Mouse (Mus musculus) forebrain, embryonic 11.5 days (tissue): ENCODE measurements around the gene Hus1b. TPM values are rescaled to one million over a fixed set of nuclear protein-coding genes. Genes with fewer than 3 reads are reported as not detected.

Experiments used
- ATAC-seq: fragments of 200-750 bp; cut with Nextera tagmentation; replicated peaks from 2 replicates; pipeline ENCODE4 v1.8.0; 2017; ENCODE audit warnings: moderate TSS enrichment; ENCODE audit not compliant: low FRiP score
- DNase-seq: peaks from one replicate; pipeline ENCODE4 v3.0.0-alpha.2; 2017; ENCODE audit warnings: low spot score
- H3K27ac ChIP-seq: fragments of 300-500 bp; sonication (generic); 2 replicates; pipeline ENCODE4 v1.5.1; 2014; ENCODE audit warnings: low read depth, low read length
- H3K27me3 ChIP-seq: fragments of 300-500 bp; sonication (generic); 2 replicates; pipeline ENCODE4 v1.6.1; 2014; ENCODE audit warnings: mild to moderate bottlenecking, low read length, mixed read lengths; ENCODE audit not compliant: control insufficient read depth, insufficient read depth
- H3K36me3 ChIP-seq: fragments of 300-500 bp; sonication (generic); 2 replicates; pipeline ENCODE4 v1.6.1; 2014; ENCODE audit warnings: mild to moderate bottlenecking, low read length, moderate library complexity, mixed read lengths; ENCODE audit not compliant: control insufficient read depth, insufficient read depth
- H3K4me1 ChIP-seq: fragments of 300-500 bp; sonication (generic); replicated peaks from 2 replicates; pipeline ENCODE4 v1.6.1; 2014; ENCODE audit warnings: low read length, mixed read lengths; ENCODE audit not compliant: control insufficient read depth, insufficient read depth
- H3K4me2 ChIP-seq: fragments of 300-500 bp; sonication (generic); 2 replicates; pipeline ENCODE4 v1.6.1; 2014; ENCODE audit warnings: low read depth, mild to moderate bottlenecking, low read length, moderate library complexity, mixed read lengths; ENCODE audit not compliant: severe bottlenecking
- H3K4me3 ChIP-seq: fragments of 300-500 bp; sonication (generic); 2 replicates; pipeline ENCODE4 v1.5.1; 2014; ENCODE audit warnings: low read depth, low read length
- H3K9ac ChIP-seq: fragments of 300-500 bp; sonication (generic); 2 replicates; pipeline ENCODE4 v1.6.1; 2014; ENCODE audit warnings: low read length
- H3K9me3 ChIP-seq: fragments of 300-500 bp; sonication (generic); 2 replicates; pipeline ENCODE4 v1.6.1; 2016; ENCODE audit warnings: low read length, mixed read lengths; ENCODE audit not compliant: control insufficient read depth
- WGBS: fragments of 180-500 bp; shearing (Covaris S2); extraction: QIAGEN DNeasy Blood & Tissue Kit; methylation state at CpG from one replicate; pipeline ENCODE4 v1.1.7; 2014; 5-methylcytosine and 5-hydroxymethylcytosine counted together
- polyA plus RNA-seq: library from polyadenylated mRNA; unstranded; fragments of >200 nt; fragmentation: Nextera tagmentation; extraction: Ambion mirVana; gene quantifications from 2 replicates; pipeline ENCODE4 v1.2.1, GENCODE M21; 2014

Hus1b gene
- polyA plus RNA-seq, 1 experiment from 2014 or later = not detected

DNA sequence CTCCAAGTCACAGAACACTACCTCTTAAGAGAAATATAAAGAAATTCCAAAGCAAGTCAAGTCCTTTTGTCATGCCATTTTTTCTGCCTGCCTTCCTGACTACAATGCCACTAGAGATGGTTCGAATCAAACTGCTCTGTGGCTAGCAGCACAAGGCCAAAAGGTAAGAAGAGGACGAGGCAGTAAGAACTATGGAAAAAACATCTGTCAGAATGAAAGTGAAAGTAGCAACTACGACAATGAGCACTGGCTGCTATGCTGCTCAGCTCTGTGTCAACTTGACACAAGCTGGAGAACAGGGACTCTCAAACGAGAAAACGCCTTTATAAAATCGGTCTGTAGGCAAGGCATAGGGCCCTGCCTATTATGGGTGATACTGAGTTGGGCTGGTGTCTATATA is 14.6 kb downstream of the Hus1b start:
- Histone ChIP-seq H3K9ac (no peak overlapping the region), H3K9me3 (no peaks in the 10 kb centered on the region), H3K27me3 (no peaks in the 10 kb centered on the region), H3K27ac (no peak overlapping the region), H3K4me1 (no peaks in the 10 kb centered on the region), H3K4me3 (no peak overlapping the region), H3K4me2 (no peak overlapping the region), H3K36me3 (no peaks in the 10 kb centered on the region)
- WGBS = 79% methylated on average over 6 of the region's 6 CpGs
- ATAC-seq = no peak
- no peak for DNase-seq

- DNase-seq = no peak
- Histone ChIP-seq H3K4me1 (no peaks in the 10 kb centered on the region), H3K27ac (no peak overlapping the region), H3K9me3 (no peaks in the 10 kb centered on the region), H3K27me3 (no peaks in the 10 kb centered on the region), H3K9ac (no peak overlapping the region), H3K4me2 (no peak overlapping the region), H3K4me3 (no peak overlapping the region), H3K36me3 (no peaks in the 10 kb centered on the region)
- ATAC-seq = no peak
- 84% methylated on average over 4 of the region's 4 CpGs for WGBS
Measured at GRCm38 (mm10) chr13:30931613-30932012, 15.9 kb downstream of the Hus1b start.

DNA sequence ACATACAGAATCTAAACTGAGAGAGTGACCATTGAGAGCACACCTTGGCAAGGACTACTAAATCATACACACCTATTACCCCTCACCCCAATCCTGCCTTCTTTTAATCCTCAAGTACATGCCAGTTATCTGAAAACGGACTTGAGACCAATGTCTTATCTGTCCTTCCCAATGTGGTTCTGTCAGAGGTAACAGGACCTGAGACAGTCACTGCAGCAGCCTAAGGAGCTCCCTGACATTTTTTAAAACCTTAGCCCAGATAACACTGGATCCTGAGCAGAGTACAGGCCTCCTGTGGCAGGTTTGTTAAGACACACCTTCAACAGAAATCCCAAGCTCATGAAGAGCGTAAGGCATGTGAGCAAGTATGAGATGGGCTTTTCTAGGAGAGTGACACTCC is 18.4 kb downstream of the Hus1b start:
- H3K4me1 ChIP-seq = no peaks in the 10 kb centered on the region
- no peak overlapping the region for H3K9ac ChIP-seq
- DNase-seq = no peak
- ATAC-seq = no peak
- no peaks in the 10 kb centered on the region for H3K27me3 ChIP-seq
- H3K4me2 ChIP-seq = no peak overlapping the region
- no peak overlapping the region for H3K27ac ChIP-seq
- 77% methylated on average over 2 of the region's 2 CpGs for WGBS
- no peaks in the 10 kb centered on the region for H3K9me3 ChIP-seq
- no peaks in the 10 kb centered on the region for H3K36me3 ChIP-seq
- no peak overlapping the region for H3K4me3 ChIP-seq

GRCm38 (mm10) chr13:30924269-30924668 is 23.3 kb downstream of the Hus1b start:
- Histone ChIP-seq H3K9me3 (no peaks in the 10 kb centered on the region), H3K36me3 (no peaks in the 10 kb centered on the region), H3K4me3 (no peak overlapping the region), H3K27me3 (no peaks in the 10 kb centered on the region), H3K27ac (no peak overlapping the region), H3K9ac (no peak overlapping the region), H3K4me1 (no peaks in the 10 kb centered on the region), H3K4me2 (no peak overlapping the region)
- 93% methylated on average over 6 of the region's 6 CpGs for WGBS
- ATAC-seq = no peak
- no peak for DNase-seq

GRCm38 (mm10) chr13:30921914-30922313 is 25.6 kb downstream of the Hus1b start:
- Histone ChIP-seq H3K36me3 (no peaks in the 10 kb centered on the region), H3K9me3 (no peaks in the 10 kb centered on the region), H3K4me2 (no peak overlapping the region), H3K9ac (no peak overlapping the region), H3K4me3 (no peak overlapping the region), H3K27ac (no peak overlapping the region), H3K27me3 (no peaks in the 10 kb centered on the region), H3K4me1 (no peaks in the 10 kb centered on the region)
- ATAC-seq (no peak), DNase-seq (no peak)
- WGBS = 90% methylated on average over 4 of the region's 4 CpGs

GRCm38 (mm10) chr13:30913757-30914156 is 33.8 kb downstream of the Hus1b start:
- Histone ChIP-seq H3K27ac (no peak overlapping the region), H3K4me2 (no peak overlapping the region), H3K27me3 (no peaks in the 10 kb centered on the region), H3K4me1 (no peaks in the 10 kb centered on the region), H3K9ac (no peak overlapping the region), H3K4me3 (no peak overlapping the region), H3K36me3 (no peaks in the 10 kb centered on the region), H3K9me3 (no peaks in the 10 kb centered on the region)
- DNase-seq = no peak
- ATAC-seq = no peak

- 40% methylated on average over 4 of the region's 4 CpGs for WGBS
Measured at GRCm38 (mm10) chr13:30913028-30913427, 34.5 kb downstream of the Hus1b start.

GRCm38 (mm10) chr13:30911931-30912625 is 35.5 kb downstream of the Hus1b start:
- Histone ChIP-seq H3K27ac (no peak overlapping the region), H3K36me3 (no peaks in the 10 kb centered on the region), H3K4me2 (no peak overlapping the region), H3K4me1 (no peaks in the 10 kb centered on the region), H3K9ac (no peak overlapping the region), H3K9me3 (no peaks in the 10 kb centered on the region), H3K4me3 (no peak overlapping the region), H3K27me3 (no peaks in the 10 kb centered on the region)
- DNase-seq (no peak), ATAC-seq (no peak)
- 82% methylated on average over 5 of the region's 5 CpGs for WGBS

More at GRCm38 (mm10) chr13:30913028-30913427, 34.5 kb downstream of the Hus1b start:
- no peaks in the 10 kb centered on the region for H3K4me1 ChIP-seq
- no peak overlapping the region for H3K9ac ChIP-seq
- H3K36me3 ChIP-seq = no peaks in the 10 kb centered on the region
- no peaks in the 10 kb centered on the region for H3K9me3 ChIP-seq
- H3K27me3 ChIP-seq = no peaks in the 10 kb centered on the region
- no peak overlapping the region for H3K27ac ChIP-seq
- no peak overlapping the region for H3K4me2 ChIP-seq
- ATAC-seq (no peak), DNase-seq (no peak)
- no peak overlapping the region for H3K4me3 ChIP-seq

DNA sequence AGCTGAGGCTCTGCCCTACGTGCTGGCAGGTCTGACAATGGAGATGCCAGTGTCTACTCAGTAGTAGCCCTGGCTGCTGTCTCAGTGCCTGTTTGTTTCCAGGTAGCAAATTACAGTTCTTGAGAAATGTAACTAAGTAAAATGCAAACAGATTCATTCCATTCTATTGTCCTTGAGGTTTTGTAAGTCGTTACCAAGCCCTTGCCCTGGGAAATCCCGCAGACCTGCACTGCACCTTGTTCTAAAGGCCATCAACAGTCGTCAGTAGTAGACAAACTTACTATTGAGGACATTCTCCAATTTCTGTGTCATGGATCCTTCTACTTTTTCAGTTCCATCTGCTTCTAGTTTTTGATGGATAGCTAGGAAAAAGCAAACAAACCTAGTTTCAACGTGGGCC is 36.7 kb downstream of the Hus1b start:
- DNase-seq = no peak
- 81% methylated on average over 5 of the region's 5 CpGs for WGBS
- no peaks in the 10 kb centered on the region for H3K9me3 ChIP-seq
- no peaks in the 10 kb centered on the region for H3K4me1 ChIP-seq
- H3K4me2 ChIP-seq = no peak overlapping the region
- H3K9ac ChIP-seq = no peak overlapping the region
- H3K27ac ChIP-seq = no peak overlapping the region
- ATAC-seq = no peak
- no peaks in the 10 kb centered on the region for H3K36me3 ChIP-seq
- H3K4me3 ChIP-seq = no peak overlapping the region
- no peaks in the 10 kb centered on the region for H3K27me3 ChIP-seq
